Mouse (Mus musculus) testis, adult 10 weeks (tissue): Measurements from ENCODE around the gene Spns3. TPM values are rescaled to one million over a fixed set of nuclear protein-coding genes. Genes with fewer than 3 reads are reported as not detected.

Experiments
- polyA plus RNA-seq: library from polyadenylated mRNA; stranded (reverse); fragments of 350-450 nt; fragmentation: Illumina TruSeq; extraction: RNeasy Lipid Tissue Mini Kit (QIAGEN cat#74804); gene quantifications from one replicate; pipeline ENCODE4 v1.2.3, GENCODE M21; 2014; ENCODE audit warnings: low read depth, low replicate concordance

Gene Spns3
- polyA plus RNA-seq: not detected

GRCm38 (mm10) chr11:72550134-72550988 lies at the start of gene Spns3:
Gene Spns3 (minus strand): TSS chr11:72550506.

GRCm38 (mm10) chr11:72489881-72490301 lies 60.4 kb downstream of the Spns3 start, which contains the start of gene Spns2:
Gene Spns2 (minus strand): TSS chr11:72489904.

Other genes starting within 250 kb of the Spns3 start
- gene Xaf1, start 248.9 kb downstream of the Spns3 start, polyA plus RNA-seq: 6.1 TPM
- gene Fbxo39, start 236.1 kb downstream of the Spns3 start, polyA plus RNA-seq: 34.9 TPM
- gene Tekt1, start 188.1 kb downstream of the Spns3 start, polyA plus RNA-seq: 173 TPM
- 1.2 TPM for gene Smtnl2, start 138.8 kb downstream of the Spns3 start, polyA plus RNA-seq
- gene Ggt6, start 115.0 kb downstream of the Spns3 start, polyA plus RNA-seq: not detected
- gene Mybbp1a, start 109.2 kb downstream of the Spns3 start, polyA plus RNA-seq: 13.4 TPM
- gene Spns2, start 60.6 kb downstream of the Spns3 start, polyA plus RNA-seq: 0.57 TPM
- gene Ube2g1, start 56.8 kb upstream of the Spns3 start, polyA plus RNA-seq: 36.5 TPM
- gene Ankfy1, start 139.5 kb upstream of the Spns3 start, polyA plus RNA-seq: 10.8 TPM
- 16.2 TPM for gene Cyb5d2, start 245.6 kb upstream of the Spns3 start, polyA plus RNA-seq
- 8.2 TPM for gene Zzef1, start 245.7 kb upstream of the Spns3 start, polyA plus RNA-seq